Mouse (Mus musculus): ENCODE results near the gene Nploc4.

- TF ChIP-seq CTCF (IDR thresholded peaks at IDR 0.05; ENCODE audit: low read depth), result no peak
- no peak for TF ChIP-seq EP300 (IDR thresholded peaks at IDR 0.05; ENCODE audit: low read depth)
Observed at GRCm38 (mm10) chr11:120355277-120356039, 82.0 kb downstream of the Nploc4 start.
